Mouse (Mus musculus) spleen, adult 2 months (tissue): Measurements from ENCODE around the gene Lhx3. TPM values are rescaled to one million over a fixed set of nuclear protein-coding genes. Genes with fewer than 3 reads are reported as not detected.

Experiments used
- DNase-seq, 2 experiments: peaks; one replicate each; pipeline versions ENCODE4 v3.0.0 to v3.0.0-alpha.2; 2012 to 2021; ENCODE audit warnings: low spot score in 2 of 2, low read depth in 1 of 2
- H3K27ac ChIP-seq: fragments of 200-500 bp; 2 replicates; pipeline ENCODE4 v1.5.1; 2012; ENCODE audit warnings: low read length, inconsistent platforms; ENCODE audit not compliant: insufficient read depth
- H3K27me3 ChIP-seq: fragments of 200-500 bp; 2 replicates; pipeline ENCODE4 v1.6.1; 2012; ENCODE audit warnings: mild to moderate bottlenecking, moderate library complexity, low read length, inconsistent platforms; ENCODE audit not compliant: control insufficient read depth, insufficient read depth
- H3K36me3 ChIP-seq: fragments of 200-500 bp; 2 replicates; pipeline ENCODE4 v1.6.1; 2012; ENCODE audit warnings: mild to moderate bottlenecking, low read length, inconsistent platforms; ENCODE audit not compliant: control insufficient read depth, insufficient read depth
- H3K4me1 ChIP-seq: fragments of 200-500 bp; 2 replicates; pipeline ENCODE4 v1.6.1; 2011; ENCODE audit warnings: inconsistent platforms; ENCODE audit not compliant: control insufficient read depth, insufficient read depth, insufficient read length
- H3K4me3 ChIP-seq: fragments of 200-500 bp; 2 replicates; pipeline ENCODE4 v1.5.1; 2011; ENCODE audit warnings: mild to moderate bottlenecking, inconsistent platforms; ENCODE audit not compliant: insufficient read depth, insufficient read length; ENCODE audit errors: extremely low read depth
- CTCF ChIP-seq: fragments of 200-500 bp; IDR thresholded peaks from 2 replicates; pipeline ENCODE4 v1.5.1; 2011; ENCODE audit warnings: mild to moderate bottlenecking, inconsistent platforms; ENCODE audit not compliant: insufficient read depth, insufficient read length, insufficient replicate concordance; ENCODE audit errors: extremely low read depth
- POLR2A ChIP-seq: fragments of 200-500 bp; IDR thresholded peaks from 2 replicates; pipeline ENCODE4 v1.6.1; 2011; ENCODE audit warnings: low read depth, low read length, inconsistent platforms
- WGBS: fragments of 180-500 bp; shearing (Covaris S2); methylation state at CpG from one replicate; pipeline ENCODE4 v1.1.7; 2018; 5-methylcytosine and 5-hydroxymethylcytosine counted together
- polyA plus RNA-seq: library from polyadenylated mRNA; depleted of rRNA; stranded (reverse); fragments of >200 nt; gene quantifications from 2 replicates; pipeline ENCODE4 v1.2.3, GENCODE M21; 2012; rRNA removed

Lhx3 gene
- polyA plus RNA-seq, 1 experiment: not detected

- WGBS: 62% methylated on average over 4 of the region's 4 CpGs
- DNase-seq: peak in 1 of 2 experiments; percentile 29
- Histone ChIP-seq H3K27me3 (no peaks in the 10 kb centered on the region), H3K36me3 (no peaks in the 10 kb centered on the region), H3K27ac (no peak overlapping the region), H3K4me3 (no peak overlapping the region), H3K4me1 (no peaks in the 10 kb centered on the region)
- TF ChIP-seq CTCF (peak; percentile 12; the same call in 1 of the 2 replicates), POLR2A (no peak)
These were observed 54.8 kb downstream of the Lhx3 start for GRCm38 (mm10) chr2:26153295-26153694.

Other genes with a start within 250 kb of the Lhx3 start
- 5.3 and 6.5 TPM in 2 replicates for gene Camsap1, start 225.0 kb downstream of the Lhx3 start, polyA plus RNA-seq
- gene Ubac1, start 186.5 kb downstream of the Lhx3 start, polyA plus RNA-seq: 69.1 and 80.2 TPM in 2 replicates
- gene Nacc2, start 85.1 kb downstream of the Lhx3 start, polyA plus RNA-seq: 10.7 and 16.8 TPM in 2 replicates
- gene Qsox2, start 29.2 kb upstream of the Lhx3 start, polyA plus RNA-seq: 7.0 and 9.8 TPM in 2 replicates
- not detected in 2 replicates for gene Ccdc187, start 86.3 kb upstream of the Lhx3 start, polyA plus RNA-seq
- gene Gpsm1, start 107.2 kb upstream of the Lhx3 start, polyA plus RNA-seq: 17.7 and 21.1 TPM in 2 replicates
- gene Dnlz, start 143.8 kb upstream of the Lhx3 start, polyA plus RNA-seq: 13.4 and 20.0 TPM in 2 replicates
- gene Card9, start 152.6 kb upstream of the Lhx3 start, polyA plus RNA-seq: 11.9 and 17.7 TPM in 2 replicates
- 41.1 and 46.5 TPM in 2 replicates for gene Snapc4, start 172.4 kb upstream of the Lhx3 start, polyA plus RNA-seq
- 60.1 and 70.5 TPM in 2 replicates for gene Entr1, start 181.0 kb upstream of the Lhx3 start, polyA plus RNA-seq
- 17.6 and 21.2 TPM in 2 replicates for gene Pmpca, start 181.1 kb upstream of the Lhx3 start, polyA plus RNA-seq
- 22.8 and 26.1 TPM in 2 replicates for gene Inpp5e, start 200.9 kb upstream of the Lhx3 start, polyA plus RNA-seq
- gene Sec16a, start 236.9 kb upstream of the Lhx3 start, polyA plus RNA-seq: 65.2 and 74.3 TPM in 2 replicates